Mouse (Mus musculus): ENCODE results near the gene Metrn.

GRCm38 (mm10) chr17:25825311-25825710 lies 28.4 kb upstream of the Metrn start:
- no peak for TF ChIP-seq POLR2A (IDR thresholded peaks at IDR 0.05; ENCODE audit: low read depth, low read length)
- no peak for TF ChIP-seq CTCF (IDR thresholded peaks at IDR 0.05; ENCODE audit: borderline replicate concordance, insufficient read depth, low read length)

Data from embryonic fibroblast, embryonic 13.5 days (primary cell).